Mouse (Mus musculus) frontal cortex, postnatal 14 days (tissue): ENCODE data around the gene Parp9.
"Not testable (repeated sequence)": the region's sequence is repeated elsewhere in the genome, so short reads cannot be mapped to it uniquely, and the experiment has no call there.

ENCODE experiments used
- DNase-seq, 2 experiments: peaks; one replicate each; pipeline ENCODE4 v3.0.0; 2022; ENCODE audit warnings: low spot score in 2 of 2

Gene Parp9

DNA sequence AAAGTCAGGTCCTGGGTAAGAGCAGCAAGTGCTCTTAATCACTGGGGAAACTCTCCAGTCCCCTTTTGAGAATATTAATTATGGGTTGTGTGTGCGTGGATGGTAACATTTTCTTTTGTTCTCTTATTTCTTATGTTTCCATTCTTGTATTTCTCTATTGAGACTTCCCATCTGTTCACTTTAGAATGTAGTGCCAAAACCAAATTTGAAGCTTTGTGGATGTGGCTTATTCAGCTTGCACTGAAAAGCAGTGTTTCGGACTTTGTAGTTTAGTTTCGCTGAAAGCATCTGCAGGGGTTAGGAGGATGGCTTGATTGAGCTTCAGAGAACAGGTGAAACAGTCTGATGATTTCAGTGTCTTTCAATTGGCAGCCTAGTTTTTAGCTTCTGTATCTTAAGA lies 55.0 kb downstream of the Parp9 start:
- no peak for DNase-seq

DNA sequence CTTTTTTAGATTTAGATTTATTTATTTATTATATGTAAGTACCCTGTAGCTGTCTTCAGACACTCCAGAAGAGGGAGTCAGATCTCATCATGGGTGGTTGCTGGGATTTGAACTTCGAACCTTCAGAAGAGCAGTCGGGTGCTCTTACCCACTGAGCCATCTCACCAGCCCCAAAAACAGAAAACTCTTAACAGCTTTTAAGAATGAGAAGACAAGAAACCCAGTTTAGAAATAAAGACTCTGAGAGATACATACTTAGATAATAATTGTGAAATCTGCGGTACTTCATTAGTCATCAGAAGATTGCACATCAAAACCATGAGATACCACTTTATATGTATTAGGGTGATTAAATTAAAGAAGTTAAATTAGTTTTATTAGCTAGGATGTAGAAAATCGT lies 60.6 kb downstream of the Parp9 start:
- not testable (repeated sequence) for DNase-seq

DNA sequence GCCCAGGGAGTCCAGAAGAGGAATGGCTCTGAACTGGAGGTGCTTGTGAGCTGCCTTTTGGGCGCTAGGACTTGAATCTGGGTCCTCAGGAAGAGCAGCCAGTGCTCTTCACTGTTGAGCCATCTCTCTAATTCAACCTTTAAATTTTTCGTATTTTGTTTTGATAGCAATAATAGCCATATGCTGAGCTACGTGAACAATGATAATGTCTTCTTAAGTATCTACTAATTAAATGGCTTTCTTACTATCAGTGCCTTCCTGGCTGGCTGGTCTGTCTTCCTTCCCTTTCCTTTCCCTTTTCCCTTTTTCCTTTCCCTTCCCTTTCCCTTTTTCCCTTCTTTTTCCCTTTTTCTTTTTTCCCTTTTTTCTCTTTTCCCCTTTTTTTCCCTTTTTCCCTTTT lies 70.1 kb downstream of the Parp9 start:
- DNase-seq: no peak

DNA sequence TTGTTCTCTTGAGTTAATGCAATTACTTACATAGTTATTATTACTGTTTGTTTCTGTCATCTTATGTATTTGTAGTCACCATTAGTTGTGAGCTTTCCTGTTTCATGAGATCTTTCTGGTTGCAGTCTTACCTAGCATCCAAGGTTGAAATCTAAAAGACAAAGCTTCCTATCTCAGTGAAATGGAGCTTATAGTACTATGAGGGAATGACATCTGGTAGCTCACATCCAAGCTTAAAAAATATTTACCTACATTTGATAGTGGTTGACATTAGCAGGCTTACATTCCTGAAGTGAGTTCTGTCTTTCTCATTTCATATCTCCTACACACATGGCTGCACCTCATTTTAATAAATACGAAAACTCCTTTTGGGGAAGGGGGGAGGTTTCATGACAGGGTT lies 78.1 kb downstream of the Parp9 start:
- no peak for DNase-seq
